Mouse (Mus musculus) embryonic facial prominence, embryonic 14.5 days (tissue): ENCODE results near the gene Dynlt1b. TPM values are rescaled to one million over a fixed set of nuclear protein-coding genes. Genes with fewer than 3 reads are reported as not detected.
A peak's percentile ranks its signal among the peaks of the same experiment; 100 is the strongest.
"Not testable (repeated sequence)": the region's sequence is repeated elsewhere in the genome, so short reads cannot be mapped to it uniquely, and the experiment has no call there.

ENCODE experiments used
- ATAC-seq: fragments of 200-750 bp; cut with Nextera tagmentation; 2 replicates; pipeline ENCODE4 v1.8.0; 2017; ENCODE audit warnings: low read depth, moderate number of reproducible peaks, moderate TSS enrichment
- DNase-seq: peaks from one replicate; pipeline ENCODE4 v3.0.0-alpha.2; 2015; ENCODE audit warnings: low spot score
- H3K27ac ChIP-seq: fragments of 300-500 bp; sonication (generic); replicated peaks from 2 replicates; pipeline ENCODE4 v1.5.1; 2014; ENCODE audit warnings: low read depth, mild to moderate bottlenecking, low read length, moderate library complexity
- H3K27me3 ChIP-seq: fragments of 300-500 bp; sonication (generic); replicated peaks from 2 replicates; pipeline ENCODE4 v1.6.1; 2014; ENCODE audit warnings: low read length; ENCODE audit not compliant: control insufficient read depth, insufficient read depth
- H3K36me3 ChIP-seq: fragments of 300-500 bp; sonication (generic); 2 replicates; pipeline ENCODE4 v1.6.1; 2014; ENCODE audit warnings: low read length, mixed read lengths; ENCODE audit not compliant: control insufficient read depth, insufficient read depth
- H3K4me1 ChIP-seq: fragments of 300-500 bp; sonication (generic); 2 replicates; pipeline ENCODE4 v1.6.1; 2014; ENCODE audit warnings: antibody characterized with exemption, low read length; ENCODE audit not compliant: control insufficient read depth, insufficient read depth
- H3K4me2 ChIP-seq: fragments of 300-500 bp; sonication (generic); 2 replicates; pipeline ENCODE4 v1.6.1; 2014; ENCODE audit warnings: low read depth, mild to moderate bottlenecking, low read length, moderate library complexity, mixed read lengths
- H3K4me3 ChIP-seq: fragments of 300-500 bp; sonication (generic); 2 replicates; pipeline ENCODE4 v1.5.1; 2014; ENCODE audit warnings: low read depth, mild to moderate bottlenecking, low read length
- H3K9ac ChIP-seq: fragments of 300-500 bp; sonication (generic); 2 replicates; pipeline ENCODE4 v1.6.1; 2014; ENCODE audit warnings: low read depth, mild to moderate bottlenecking, low read length, moderate library complexity, mixed read lengths
- H3K9me3 ChIP-seq: fragments of 300-500 bp; sonication (generic); 2 replicates; pipeline ENCODE4 v1.6.1; 2016; ENCODE audit warnings: low read length; ENCODE audit not compliant: control insufficient read depth
- WGBS: fragments of 180-500 bp; shearing (Covaris S2); extraction: QIAGEN DNeasy Blood & Tissue Kit; methylation state at CpG from one replicate; pipeline ENCODE4 v1.1.7; 2014; 5-methylcytosine and 5-hydroxymethylcytosine counted together
- polyA plus RNA-seq: library from polyadenylated mRNA; unstranded; fragments of >200 nt; fragmentation: Nextera tagmentation; extraction: Ambion mirVana; gene quantifications from 2 replicates; pipeline ENCODE4 v1.2.1, GENCODE M21; 2014

Gene Dynlt1b
- polyA plus RNA-seq, 1 experiment from 2014 or later: 584 TPM

DNA sequence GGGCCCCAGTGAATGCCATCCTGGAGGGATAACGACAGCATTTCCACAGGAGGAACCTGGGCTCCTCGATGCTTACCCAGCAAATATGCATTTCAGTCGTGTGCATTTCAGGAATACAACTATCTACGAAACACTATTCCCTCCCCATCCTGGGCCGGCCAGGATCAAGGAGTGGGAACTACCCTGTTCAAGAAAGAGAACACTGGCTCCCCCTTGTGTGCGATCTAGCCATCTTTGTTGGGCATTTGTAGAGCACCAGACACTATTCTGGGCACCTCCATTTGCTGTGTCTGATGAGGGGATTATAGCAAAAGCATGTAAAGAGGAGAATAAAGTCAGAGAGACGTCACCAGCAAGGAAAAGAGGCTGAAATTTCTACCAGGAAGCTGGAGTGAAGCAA lies 12.8 kb upstream of the Dynlt1b start:
- H3K4me1 ChIP-seq: not testable (repeated sequence)
- WGBS: 30% methylated on average over 4 of the region's 7 CpGs

GRCm38 (mm10) chr17:6420557-6420956 lies 9.4 kb upstream of the Dynlt1b start:
- not testable (repeated sequence) for H3K4me3 ChIP-seq, H3K9ac ChIP-seq, H3K27me3 ChIP-seq, H3K9me3 ChIP-seq, H3K4me1 ChIP-seq, H3K4me2 ChIP-seq, DNase-seq, H3K36me3 ChIP-seq, ATAC-seq, H3K27ac ChIP-seq
- 89% methylated on average over 1 of the region's 2 CpGs for WGBS

More for the DNA sequence above, 12.8 kb upstream of the Dynlt1b start:
- not testable (repeated sequence) for H3K27ac ChIP-seq, DNase-seq, H3K4me2 ChIP-seq, H3K36me3 ChIP-seq, H3K4me3 ChIP-seq, H3K9me3 ChIP-seq, H3K27me3 ChIP-seq, H3K9ac ChIP-seq
- ATAC-seq: peak; percentile 23; the same call in 1 of the 2 replicates

DNA sequence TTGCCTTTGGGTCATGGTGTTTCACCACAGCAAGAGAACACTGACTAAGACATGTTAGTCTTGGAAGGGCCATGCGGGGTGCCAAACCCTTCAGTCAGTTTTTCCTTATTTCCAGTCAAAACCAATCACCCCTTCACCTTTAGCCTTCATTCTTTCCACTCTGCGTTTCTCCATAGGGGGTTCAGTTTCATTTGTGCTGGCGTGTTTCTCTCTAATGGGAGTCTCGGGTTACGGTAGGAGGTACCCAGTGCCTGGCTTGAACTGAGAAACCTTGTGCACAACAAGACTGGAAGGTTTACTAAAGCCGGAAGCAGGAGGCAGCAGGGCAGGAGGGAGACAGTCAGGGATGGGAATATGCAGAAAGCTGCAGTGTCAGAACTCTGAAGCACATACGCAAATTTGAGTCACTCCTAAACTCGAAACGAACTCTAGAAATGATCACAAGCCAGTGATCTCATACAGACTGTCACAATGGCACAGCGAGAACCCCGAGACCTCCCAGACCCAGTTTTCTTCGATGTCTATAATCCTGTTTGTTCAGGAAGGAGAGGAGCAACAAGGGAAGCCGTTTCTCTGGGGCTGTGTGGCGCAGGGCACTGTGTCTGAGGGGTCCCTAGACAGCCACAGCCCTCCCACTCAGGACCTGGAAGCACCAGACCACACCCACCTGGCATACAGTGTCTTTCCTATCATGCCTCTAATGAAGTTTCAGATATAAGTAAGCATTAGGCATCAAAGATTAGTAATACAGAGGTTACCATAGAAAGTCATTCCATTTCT lies 8.2 kb upstream of the Dynlt1b start:
- H3K27ac ChIP-seq, H3K4me1 ChIP-seq, H3K4me3 ChIP-seq, H3K36me3 ChIP-seq, H3K27me3 ChIP-seq, H3K9ac ChIP-seq, H3K4me2 ChIP-seq, H3K9me3 ChIP-seq: not testable (repeated sequence)
- peak; percentile 19 for ATAC-seq
- 40% methylated on average over 10 of the region's 14 CpGs for WGBS
- DNase-seq: peak; percentile 39

DNA sequence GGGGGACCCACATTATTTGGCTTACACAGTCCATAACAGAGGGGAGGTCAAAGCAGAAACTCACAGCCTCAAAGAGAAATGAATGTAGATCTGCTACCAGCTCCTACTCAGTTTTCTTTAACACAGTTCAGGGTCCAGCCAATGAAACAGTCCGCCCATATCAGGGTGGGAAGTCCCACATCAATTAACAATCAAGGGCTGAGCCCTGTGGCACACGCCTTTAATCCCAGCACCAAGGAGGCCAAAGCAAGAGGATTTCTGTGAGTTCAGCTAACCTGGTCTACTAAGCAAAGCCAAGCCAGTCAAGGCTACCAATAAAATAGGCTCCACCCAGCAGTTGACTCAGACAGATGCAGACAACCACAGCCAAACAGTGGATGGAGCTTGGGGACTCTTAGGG lies 7.5 kb upstream of the Dynlt1b start:
- H3K36me3 ChIP-seq, H3K27me3 ChIP-seq, H3K4me2 ChIP-seq, H3K9ac ChIP-seq, H3K4me1 ChIP-seq, H3K4me3 ChIP-seq, H3K9me3 ChIP-seq, H3K27ac ChIP-seq, ATAC-seq: not testable (repeated sequence)
- peak; percentile 0 for DNase-seq
- 62% methylated on average over 2 of the region's 2 CpGs for WGBS

DNA sequence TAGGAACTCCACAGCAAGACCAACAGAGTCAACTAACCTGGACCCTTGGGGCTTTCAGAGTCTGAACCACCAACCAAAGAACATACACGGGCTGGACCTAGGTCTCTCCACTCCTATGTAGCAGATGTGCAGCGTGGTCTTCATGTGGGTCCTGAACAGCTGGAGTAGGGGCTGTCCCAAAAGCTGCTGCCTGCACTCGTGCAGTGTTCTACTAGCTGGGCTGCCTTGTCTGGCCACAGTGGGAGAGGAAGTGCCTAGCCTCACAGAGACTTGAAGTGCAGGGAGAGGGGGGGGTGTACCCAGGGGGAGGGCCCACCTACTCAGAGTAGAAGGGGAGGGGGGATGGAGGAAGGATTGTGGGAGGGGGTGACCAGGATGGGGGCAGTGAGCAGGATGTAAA lies 7.1 kb upstream of the Dynlt1b start:
- 51% methylated on average over 3 of the region's 3 CpGs for WGBS
- H3K27ac ChIP-seq, H3K9me3 ChIP-seq, DNase-seq, H3K27me3 ChIP-seq, H3K4me2 ChIP-seq, H3K4me3 ChIP-seq, ATAC-seq, H3K36me3 ChIP-seq, H3K9ac ChIP-seq, H3K4me1 ChIP-seq: not testable (repeated sequence)

DNA sequence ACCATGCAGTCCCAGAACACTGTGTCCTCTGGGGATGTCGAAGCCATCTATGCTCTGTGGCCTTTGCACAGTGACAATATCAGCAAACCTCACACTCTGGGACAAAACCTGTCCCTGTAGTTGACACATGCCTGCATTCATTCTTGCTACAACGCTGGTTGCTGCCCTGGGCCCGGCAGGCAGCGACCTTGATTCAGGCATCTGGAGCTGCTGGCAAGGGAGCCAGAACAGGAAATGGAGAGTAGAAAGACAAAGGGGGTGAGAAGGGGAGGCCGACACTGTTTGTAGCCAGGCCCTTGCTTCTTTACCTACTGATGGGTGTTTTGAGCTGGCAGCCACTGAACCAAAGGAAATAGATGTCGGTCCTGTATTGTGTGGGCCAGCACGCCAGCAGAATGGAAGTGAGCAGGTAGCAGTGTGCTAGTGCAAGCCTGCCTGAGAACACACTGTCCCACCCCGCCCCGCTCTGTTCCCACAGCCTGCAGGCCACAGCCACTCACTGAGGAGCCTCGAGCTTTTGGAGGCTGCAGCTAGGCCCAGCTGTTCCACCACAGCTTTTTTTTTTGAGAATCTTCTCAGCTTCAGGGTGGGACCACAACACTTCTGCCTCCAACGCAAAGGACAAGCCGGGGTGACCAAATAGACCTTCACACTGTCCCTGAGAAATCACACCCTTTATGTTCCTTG lies 5.5 kb upstream of the Dynlt1b start:
- H3K9me3 ChIP-seq, H3K27me3 ChIP-seq, H3K4me2 ChIP-seq, H3K36me3 ChIP-seq, H3K27ac ChIP-seq, H3K9ac ChIP-seq, H3K4me1 ChIP-seq, H3K4me3 ChIP-seq: not testable (repeated sequence)
- DNase-seq (peak; percentile 8), ATAC-seq (0 out of 2 replicates have a peak, but pooled peaks have one; percentile 35)
- WGBS: 39% methylated on average over 7 of the region's 12 CpGs

GRCm38 (mm10) chr17:6425325-6425724 lies 4.6 kb upstream of the Dynlt1b start:
- 80% methylated on average over 2 of the region's 3 CpGs for whole genome bisulfite sequencing
- H3K4me2 ChIP-seq, H3K4me3 ChIP-seq, H3K27ac ChIP-seq, ATAC-seq, DNase-seq, H3K9ac ChIP-seq, H3K4me1 ChIP-seq, H3K9me3 ChIP-seq, H3K36me3 ChIP-seq, H3K27me3 ChIP-seq: not testable (repeated sequence)

DNA sequence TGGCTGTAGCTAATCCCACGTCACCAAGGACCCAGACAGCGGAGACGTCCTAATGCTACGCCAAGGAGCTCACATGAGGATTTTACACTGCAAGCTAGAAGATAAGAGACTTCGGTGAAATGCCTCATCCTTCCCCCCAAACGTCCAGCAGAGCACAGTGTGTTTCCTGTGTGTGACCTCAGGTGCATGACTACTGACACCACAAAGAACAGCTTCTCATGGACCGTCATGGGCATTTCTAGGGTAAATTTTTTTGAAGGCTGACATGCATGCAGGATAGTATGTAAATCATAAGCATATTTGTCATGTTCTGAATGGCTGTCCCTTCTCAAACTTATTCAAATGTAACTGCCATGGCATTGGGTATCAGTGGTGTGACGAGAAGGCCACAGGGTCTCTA lies 3.0 kb upstream of the Dynlt1b start:
- H3K4me2 ChIP-seq, H3K9ac ChIP-seq, ATAC-seq, H3K27me3 ChIP-seq, DNase-seq, H3K27ac ChIP-seq, H3K36me3 ChIP-seq, H3K9me3 ChIP-seq, H3K4me3 ChIP-seq, H3K4me1 ChIP-seq: not testable (repeated sequence)
- WGBS: 76% methylated on average over 3 of the region's 8 CpGs

DNA sequence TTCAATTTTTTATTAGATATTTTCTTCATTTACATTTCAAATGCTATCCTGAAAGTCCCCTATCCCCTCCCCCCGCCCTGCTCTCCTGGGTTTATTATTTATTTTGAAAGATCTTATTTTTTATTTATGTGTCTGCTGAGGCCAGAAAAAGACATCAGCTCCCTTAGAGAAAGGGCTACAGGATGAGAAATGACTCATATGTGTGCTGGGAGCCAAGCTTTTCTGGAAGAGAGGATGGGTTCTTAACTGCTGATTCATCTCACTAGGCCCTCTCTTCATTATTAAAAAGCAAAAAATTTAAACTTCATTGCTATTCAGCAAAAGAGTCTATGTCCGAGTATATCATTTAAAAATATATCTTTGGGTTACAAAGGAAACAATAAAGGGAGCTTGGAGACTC lies 986 bp upstream of the Dynlt1b start:
- not testable (repeated sequence) for H3K9ac ChIP-seq, H3K36me3 ChIP-seq, H3K27me3 ChIP-seq, H3K27ac ChIP-seq, ATAC-seq, H3K4me2 ChIP-seq, H3K9me3 ChIP-seq, H3K4me3 ChIP-seq, H3K4me1 ChIP-seq
- 80% methylated on average over 2 of the region's 2 CpGs for WGBS
- DNase-seq: peak; percentile 29
